Mouse (Mus musculus): ENCODE data around the gene Snx18.

- TF ChIP-seq CTCF (IDR thresholded peaks at IDR 0.05; ENCODE audit: extremely low read depth, insufficient read depth, insufficient read length, insufficient replicate concordance): no peak
- no peak for TF ChIP-seq POLR2A (IDR thresholded peaks at IDR 0.05; ENCODE audit: low read depth, low read length)
Measured at GRCm38 (mm10) chr13:113594361-113594760, 24.0 kb downstream of the Snx18 start.
